Mouse (Mus musculus): ENCODE measurements around the gene Btg4.
A peak's percentile ranks its signal among the peaks of the same experiment; 100 is the strongest.

DNA sequence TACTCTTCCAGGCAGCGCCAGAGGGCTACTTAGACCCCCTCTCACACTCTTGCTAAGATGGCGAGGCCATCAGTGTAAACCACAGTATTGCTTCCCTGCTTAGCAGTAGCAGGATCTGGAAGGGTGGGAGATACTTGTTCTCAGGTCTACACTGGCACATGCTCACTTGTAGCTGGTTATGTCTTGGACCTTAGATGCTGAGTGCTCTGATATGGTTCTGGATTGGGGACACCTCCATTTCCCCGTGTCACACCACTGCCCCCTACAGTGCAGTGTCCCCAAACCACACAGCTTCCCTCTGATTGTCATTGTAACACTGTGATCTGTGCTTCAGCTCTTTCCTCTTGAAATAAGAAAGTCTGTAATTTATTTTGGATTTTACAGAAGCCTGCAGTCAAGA lies 76.3 kb downstream of the Btg4 start:
- TF ChIP-seq POLR2A (IDR thresholded peaks at IDR 0.05; ENCODE audit: extremely low read depth, insufficient read depth, low read length) (no peak), CTCF (IDR thresholded peaks at IDR 0.05; ENCODE audit: low read depth, low read length) (peak; percentile 43; the same call in 1 of the 2 replicates)

Data from liver, adult 2 months (tissue).